Mouse (Mus musculus) lung, postnatal 4 days (tissue): ENCODE data around the gene Jade1.
A peak's percentile ranks its signal among the peaks of the same experiment; 100 is the strongest.

ENCODE experiments used
- DNase-seq, 2 experiments: peaks; one replicate each; pipeline ENCODE4 v3.0.0; 2021

The Jade1 gene

DNA sequence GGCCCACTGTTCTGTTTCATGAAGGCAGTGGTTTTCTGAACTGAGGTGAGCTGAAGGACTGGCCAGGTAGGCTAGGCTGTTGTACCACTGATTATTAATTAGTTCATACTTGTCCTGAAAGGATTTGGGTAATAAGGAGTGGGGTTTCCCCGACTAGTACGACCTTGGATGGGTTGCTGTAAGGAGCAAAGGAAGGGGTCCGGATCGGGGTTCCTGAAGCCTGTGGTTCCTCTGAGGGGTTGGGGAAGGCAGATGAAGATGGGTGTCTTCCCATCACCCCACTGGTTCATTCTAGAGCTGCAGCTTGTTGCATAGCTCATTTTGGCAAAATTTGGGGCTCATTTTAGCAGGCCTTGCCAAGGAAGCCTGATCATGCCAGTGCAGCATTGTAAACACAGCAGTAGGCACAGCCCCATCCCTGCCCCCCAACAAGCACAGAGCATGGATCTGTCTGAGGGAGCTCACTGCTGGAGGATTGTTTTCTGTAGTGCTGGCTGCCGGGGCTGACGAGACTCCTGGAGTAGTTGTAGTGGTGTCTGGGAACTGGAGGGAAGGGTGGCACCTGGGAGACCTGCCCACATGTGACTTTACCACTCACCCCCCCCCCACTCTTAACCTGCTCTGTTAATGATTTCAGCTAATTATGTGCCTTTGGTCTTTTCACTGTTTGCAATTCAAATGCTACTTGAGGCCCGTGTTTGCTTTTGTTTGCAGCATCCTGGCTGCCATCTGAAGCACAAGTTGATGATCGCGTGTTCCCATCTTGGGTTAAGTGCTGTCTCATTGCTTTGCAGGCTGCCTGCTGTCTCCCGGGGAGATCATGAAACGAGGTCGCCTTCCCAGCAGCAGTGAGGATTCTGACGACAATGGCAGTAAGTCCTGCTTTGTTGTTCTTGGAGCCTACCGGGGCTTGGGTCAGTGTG lies 25.1 kb downstream of the Jade1 start:
- no peak for DNase-seq

DNA sequence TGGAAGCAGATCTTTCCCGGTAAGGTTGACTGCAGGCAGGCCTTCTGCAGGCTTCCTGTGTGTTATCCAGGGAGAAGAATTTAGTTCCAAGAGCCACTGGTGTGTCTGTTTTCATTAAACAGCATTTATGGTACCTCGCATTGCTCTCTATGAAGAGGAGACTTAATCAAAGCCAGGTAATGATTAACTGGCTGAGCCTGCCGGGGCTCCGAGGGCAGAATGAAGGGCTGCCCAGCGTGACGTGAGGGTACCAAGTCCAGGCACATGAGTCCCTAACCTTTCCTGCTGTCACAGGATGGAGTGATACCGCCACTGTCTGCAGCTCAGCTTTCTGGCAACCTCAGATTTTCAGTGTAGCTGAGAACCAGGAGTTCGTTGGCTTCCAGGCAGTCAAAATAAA lies 25.9 kb downstream of the Jade1 start:
- no peak for DNase-seq

DNA sequence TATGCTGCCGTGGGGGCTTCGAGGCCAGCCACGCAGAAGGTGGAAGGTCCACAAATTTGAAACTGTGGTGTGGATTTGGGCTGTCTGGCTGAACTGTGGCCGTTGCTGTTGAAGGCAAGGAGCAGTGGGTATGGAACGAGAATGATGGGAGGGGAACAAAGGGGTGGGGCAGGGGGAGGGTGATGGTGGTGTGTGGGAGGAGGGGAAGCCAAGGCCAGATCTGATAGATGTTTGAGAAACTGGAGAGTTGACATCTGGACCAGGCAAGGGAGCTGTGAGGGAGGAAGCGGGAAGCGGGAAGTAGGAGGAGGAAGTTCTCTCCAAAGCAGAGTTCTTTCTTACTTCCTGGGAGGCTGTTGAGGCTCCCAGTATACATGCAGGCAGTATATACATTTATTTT lies 26.7 kb downstream of the Jade1 start:
- no peak for DNase-seq

DNA sequence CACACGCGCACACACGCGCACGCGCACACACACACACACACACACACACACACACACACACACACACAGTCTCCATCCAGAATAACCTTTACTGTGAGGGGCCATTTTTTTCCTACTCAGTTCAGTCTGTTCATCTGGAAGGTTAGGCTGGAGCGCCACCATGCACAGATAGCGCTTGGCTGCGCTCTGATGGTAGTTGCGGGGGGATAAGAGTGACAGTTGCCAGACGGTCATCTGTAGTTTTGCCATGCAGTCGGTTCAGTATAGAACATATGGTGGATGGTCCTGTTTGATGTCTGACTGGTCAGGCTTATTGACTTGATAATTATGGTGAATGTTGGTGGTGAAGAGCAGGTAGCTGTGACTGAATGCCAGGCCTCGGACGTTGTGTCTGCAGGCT lies 27.6 kb downstream of the Jade1 start:
- no peak for DNase-seq

DNA sequence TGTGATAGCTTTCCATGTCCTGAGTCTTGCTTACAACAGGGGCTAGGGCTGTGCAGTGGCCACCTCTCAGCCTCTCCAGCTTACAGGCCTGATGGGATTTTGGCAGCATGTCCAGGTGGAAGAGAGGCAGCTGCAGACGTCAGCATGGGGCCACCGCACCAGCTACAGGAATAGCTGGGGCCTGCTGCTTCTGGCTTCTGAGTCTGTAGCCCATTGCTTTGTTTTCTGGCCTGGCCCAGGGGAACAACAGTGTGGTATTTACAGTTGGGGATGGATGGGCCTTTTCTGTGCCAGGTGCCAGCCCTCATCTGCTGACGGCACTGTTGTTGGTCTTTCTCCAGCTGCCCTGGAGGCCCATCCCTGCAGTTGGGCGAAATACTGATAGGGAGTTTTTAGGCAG lies 28.1 kb downstream of the Jade1 start:
- no peak for DNase-seq

DNA sequence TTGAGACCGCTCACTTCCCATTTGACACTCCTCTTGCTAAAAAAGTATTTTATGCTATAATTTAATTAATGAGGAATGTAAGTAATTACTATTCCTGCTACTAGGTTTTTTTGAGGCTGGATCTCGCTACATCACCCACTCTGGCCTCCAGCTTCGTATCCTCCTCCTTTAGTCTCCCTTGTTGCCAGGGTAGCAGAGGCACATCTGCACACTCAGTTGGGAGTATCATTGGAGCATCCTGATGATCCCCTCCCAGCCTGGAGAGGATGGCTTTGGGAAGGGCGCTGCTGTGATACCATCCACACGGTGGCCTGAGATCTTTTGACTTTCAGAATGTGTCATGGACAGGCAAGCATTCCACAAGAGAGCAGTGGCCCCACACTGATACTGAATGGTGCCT lies 30.0 kb downstream of the Jade1 start:
- DNase-seq = no peak

DNA sequence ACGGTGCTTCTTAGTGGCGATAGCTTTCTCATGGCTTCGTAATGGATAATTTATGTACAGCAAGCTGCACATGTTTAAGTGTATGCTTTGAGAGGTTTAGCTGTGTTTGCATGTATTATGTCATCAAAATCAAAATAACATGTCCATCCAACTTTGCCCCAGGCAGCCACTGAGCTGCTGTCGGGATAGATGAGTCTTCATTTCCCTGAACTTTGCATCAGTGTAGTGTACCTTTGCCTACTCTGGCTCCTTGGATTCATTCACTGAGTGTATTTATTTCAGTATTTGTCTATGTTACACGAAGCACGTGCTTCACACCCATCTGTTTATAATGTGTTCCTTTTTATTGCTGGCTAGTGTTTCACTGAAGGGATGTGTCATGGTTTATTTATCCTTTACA lies 30.8 kb downstream of the Jade1 start:
- DNase-seq = no peak

DNA sequence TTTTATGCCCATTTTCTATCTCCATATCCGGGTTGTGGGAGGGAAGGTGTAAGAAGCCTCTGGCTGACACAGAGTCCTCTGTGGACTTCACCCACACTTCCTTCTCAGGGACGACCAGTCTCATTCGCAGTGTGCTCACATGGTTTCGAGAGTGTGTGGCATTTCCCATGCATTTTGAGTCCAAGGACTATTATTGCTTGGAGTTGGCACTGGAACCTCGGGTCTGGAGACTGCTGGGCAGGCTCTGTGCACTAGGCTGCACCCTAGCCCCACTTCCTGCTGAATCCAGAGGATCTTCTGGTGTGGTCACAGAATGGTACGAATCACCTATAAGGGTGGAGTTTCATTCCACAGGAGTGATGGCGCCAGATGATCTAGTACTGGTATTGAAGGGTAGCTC lies 31.4 kb downstream of the Jade1 start:
- DNase-seq = no peak

DNA sequence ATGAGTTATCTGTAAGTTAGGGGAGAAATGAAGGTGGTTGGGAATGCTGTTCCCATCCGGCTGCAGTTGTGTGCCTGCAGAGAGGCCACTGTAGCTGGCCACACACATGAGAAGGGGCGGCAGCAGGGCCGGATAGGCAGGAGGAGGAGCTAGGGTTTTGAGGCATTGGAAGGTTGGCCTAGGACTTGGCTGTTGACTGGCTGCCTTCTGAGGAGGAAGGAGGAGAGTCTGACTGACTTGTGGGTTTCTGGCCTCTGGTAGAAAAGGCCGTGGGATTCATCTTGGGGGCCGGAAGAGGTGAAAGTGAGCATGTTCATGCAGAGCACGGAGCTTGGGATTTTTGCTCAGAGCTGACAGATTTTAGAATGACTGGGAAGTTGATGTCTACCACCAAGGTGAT lies 32.1 kb downstream of the Jade1 start:
- DNase-seq = peak; percentile 51 to 62

DNA sequence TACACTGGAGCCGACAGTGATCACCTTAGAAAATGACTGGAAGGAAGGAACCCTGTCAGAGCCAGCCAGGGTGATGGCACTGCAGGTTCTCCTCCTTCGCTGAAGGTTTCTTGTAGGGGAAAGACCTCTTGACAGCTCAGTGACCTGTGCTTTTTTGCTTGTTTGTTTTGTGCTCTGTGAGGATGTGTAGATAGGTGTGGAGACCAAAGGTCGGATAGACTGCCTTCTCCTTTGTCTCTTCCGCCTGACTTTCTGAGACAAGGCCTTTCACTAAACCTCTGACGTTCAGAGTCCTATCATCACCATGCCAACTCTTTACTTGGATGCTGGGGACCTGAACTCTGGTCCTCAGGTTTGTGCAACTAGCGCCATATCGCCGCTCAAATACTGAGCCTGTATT lies 33.0 kb downstream of the Jade1 start:
- DNase-seq = no peak

DNA sequence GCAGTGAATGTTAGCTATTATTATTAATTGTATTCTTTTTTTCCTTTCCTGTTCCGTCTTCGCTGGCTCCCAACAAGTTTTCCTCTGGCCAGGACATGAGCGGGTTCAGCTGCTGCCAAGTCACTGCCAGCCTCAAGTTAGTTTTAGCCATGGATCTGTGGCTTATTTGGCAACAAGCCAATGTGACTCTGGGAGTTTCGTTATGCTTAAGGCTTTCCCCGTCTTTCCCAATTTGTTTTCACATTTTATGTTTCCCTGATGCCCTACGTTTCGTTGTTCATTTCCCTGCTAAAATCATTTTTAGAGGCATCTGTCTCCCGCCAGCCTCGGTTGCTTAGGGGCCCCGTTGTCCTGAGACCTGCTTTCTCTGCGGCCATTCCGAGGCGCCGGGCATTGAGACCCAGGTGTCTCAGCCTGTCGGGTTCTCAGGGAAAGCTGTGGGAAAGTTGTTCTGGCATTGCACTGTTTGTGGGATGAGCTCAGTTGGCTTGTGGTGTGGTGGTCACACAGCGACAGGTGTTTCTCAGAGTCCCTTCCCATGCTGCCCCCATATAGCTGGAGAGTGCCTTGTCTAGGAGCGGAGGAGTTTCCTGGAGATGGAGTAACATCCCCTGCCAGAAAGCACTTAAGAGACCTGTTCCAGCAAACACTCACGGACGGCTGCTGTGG lies 33.8 kb downstream of the Jade1 start:
- DNase-seq = no peak

DNA sequence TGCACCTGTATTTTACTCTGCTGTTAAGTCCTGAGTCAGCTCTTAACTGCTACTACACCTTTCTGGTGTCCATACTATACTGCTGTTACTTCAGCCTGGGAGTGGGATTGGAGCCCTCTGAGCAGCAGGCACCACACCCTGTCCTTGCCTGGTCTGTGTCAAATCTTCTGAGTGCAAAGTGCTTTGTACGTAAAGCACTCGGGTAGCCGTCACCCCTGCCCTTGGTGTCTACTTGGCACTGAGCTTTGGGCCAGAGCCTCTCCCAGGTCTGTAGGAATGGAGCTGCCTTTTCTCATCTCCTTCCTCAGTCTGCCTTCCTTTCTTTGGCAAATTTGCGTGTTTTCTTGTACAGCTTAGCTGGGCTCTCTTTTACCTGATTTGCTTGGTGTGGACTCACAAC lies 34.5 kb downstream of the Jade1 start:
- DNase-seq = no peak

DNA sequence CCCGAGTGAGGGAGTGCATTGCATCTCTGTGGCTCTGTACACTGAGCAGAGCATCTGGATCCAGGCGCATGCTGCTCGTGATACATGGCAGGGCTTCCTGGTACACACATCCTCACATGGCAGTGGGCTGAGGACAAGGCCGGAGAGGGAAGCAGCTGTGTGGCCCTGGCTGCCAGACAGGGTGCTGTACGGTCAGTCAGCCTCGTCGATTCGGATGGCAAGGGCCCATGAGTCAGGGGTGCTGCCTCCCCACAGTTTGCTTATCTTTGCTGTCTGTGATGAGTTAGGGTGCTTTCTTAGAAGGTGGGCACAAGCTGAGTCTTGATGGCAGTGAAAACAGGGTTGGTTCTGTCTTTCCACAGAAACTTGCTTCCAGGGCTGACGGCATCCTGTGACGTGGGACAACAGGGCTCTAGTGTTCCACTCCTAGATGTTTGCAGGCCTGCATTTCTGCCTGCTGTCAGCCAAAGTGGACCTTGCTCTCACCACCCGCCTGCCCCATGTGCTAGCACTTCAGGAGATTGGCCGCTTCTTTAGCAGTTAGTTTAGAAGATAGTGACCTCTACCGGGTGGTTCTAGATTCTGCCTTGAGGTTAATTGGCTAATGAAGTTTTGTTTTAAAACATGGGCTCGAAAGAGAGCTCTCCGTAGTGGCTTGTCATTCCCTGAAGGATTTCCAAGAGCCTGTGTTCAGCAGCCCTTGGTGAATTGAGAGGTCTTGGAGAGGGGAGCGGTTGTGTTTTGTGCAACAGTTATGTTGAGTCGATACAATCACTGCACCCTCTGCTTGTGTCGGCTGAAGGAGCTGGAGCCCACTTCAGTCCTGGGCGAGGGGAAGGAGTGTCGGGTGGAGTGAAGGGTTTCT lies 35.4 kb downstream of the Jade1 start:
- peak in 1 of 2 experiments; percentile 53 for DNase-seq

DNA sequence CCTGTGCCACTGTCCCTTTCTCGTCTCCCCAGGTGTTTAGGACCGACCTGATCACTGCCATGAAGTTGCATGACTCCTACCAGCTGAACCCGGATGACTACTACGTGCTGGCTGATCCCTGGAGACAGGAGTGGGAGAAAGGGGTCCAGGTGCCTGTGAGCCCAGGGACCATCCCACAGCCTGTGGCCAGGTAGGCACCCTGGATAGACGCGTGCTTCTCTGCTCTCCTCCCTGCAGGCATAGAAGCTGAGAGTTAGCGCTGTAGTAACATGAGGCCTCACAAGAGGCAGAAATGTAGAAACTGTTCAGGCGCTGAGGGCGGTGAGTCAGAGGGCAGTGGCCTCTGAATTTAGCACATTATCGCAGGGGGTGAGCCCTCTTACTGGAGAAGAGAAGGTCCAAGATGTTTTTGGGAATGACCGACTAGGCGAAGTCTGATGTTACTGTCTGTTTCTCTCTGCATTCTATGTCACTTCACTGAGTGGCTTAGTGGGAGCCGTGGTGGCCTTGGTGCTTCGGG lies 36.2 kb downstream of the Jade1 start:
- DNase-seq = no peak

DNA sequence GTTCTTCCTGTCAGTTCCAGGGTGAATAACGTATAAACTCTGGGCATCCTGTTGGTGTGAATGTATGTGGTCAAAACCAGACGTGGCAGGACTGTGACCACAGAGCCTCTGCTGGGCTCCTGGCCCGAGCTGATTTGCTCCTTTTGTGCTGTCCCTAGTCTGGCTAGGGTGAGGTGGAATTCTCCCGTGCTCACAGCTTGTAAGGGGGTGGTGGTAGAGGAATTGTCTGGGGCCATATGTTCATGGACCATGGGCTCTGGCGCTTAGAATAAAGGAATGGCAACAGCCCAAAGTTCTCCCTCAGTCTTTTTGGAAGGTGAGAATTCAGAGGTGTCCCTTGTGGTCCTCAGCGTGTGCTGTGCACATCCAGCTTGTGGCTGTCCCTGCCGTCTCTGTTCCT lies 37.3 kb downstream of the Jade1 start:
- DNase-seq = no peak

DNA sequence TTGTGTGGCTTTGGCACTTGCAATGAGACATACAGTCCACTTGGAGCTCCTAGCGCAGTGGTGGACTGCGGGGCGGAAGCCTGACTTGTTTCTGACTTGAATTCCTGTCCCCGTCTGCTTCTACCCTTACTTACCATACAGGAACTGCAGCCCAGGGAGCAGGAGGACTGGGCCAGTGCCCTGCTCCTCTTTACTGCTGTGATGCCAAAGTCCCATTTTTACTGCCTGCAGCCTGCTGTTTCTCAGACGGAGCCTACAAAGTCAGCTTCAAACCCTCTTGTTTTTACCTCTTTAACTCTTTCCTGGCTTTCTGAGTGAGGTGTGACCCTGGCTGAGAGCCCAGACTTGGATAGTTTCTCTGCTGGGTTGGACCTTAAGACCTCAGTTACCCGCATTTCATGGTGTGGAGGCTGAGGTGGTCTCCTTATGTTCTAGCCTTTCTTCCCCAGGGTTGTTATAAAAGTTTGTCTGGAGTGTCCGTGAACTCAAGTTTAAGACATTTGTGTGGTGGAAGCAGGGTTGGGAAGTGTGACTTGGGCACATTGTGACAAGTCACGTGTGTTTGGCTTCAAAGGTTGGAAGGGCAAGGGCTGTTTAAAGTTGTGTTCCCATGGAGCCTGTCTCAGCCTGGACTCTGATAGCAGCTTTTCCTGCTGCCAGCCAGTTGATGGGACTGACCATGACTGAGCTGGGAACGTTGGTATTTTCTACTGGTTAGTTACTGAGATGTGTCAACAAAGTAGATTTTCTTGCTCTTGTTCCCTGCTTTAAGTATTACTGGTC lies 38.8 kb downstream of the Jade1 start:
- no peak for DNase-seq

DNA sequence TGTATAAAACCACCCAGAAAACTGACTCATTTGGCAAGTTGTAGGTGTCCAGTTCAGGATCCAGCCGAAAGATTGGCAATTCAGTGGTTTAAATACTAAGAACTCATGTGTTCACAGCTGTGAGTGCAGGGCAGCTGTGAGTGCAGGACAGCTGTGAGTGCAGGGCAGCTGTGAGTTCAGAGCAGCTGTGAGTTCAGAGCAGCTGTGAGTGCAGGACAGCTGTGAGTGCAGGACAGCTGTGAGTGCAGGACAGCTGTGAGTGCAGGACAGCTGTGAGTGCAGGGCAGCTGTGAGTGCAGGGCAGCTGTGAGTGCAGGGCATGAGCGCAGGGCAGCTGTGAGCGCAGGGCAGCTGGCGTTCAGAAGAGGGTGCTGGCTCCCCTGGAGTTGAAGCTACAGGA lies 39.5 kb downstream of the Jade1 start:
- no peak for DNase-seq

DNA sequence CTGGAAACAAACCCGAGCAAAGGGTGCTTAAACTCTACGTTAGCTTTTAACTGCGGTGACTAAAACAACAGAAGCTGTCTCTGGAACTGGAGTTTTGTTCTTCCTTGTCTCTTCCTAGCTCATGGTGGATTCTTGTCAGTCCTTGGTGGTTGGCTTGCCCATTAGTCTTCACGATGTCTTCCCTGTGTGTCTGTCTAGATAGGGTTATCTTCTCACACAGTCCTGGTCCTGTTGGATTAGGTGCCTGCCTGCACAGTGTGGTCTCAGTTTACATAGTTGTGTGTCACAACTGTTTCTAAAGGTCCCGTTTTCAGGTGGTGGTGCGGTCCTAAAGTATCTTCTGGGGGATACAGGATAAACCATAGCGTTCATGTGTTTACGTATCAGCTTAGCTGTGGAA lies 41.5 kb downstream of the Jade1 start:
- no peak for DNase-seq

DNA sequence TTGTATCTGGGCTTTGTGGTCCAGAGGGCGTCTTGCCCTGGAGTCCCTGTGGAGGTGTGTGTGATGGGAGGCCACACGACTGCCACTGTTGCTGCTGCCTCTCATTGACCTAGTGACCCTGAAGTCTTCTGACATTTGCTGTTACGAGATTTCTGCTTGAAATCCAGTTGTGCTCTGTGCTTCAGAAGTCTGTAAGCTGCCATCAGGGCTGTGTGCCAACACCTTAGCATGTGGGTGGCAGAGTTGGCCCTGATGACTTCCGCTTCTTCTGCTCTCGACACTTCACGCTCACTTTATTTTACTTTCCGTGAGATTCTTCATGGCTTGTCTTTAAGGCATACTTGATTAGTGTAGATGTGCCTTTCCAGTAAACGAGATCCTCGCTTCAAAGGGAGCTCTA lies 42.9 kb downstream of the Jade1 start:
- no peak for DNase-seq

DNA sequence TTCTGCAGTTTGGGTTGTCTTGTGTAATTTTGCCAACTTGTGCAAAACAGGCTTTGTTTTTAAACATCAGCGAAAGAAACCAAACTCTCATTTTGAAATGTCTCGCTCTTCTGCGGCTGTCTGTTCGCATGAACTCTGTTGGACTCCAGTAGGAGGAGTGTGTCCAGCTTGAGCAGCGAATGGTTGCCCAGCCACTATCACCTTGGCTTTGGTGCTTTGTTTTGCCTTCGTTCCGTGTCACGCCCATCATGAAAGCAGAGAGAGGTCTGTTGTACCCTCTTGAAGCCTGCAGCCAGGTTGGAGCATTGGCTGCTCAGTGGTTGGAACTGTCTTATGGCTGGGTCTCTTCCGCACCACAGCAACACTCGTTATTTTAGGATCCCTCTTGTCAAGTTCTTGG lies 43.7 kb downstream of the Jade1 start:
- no peak for DNase-seq

DNA sequence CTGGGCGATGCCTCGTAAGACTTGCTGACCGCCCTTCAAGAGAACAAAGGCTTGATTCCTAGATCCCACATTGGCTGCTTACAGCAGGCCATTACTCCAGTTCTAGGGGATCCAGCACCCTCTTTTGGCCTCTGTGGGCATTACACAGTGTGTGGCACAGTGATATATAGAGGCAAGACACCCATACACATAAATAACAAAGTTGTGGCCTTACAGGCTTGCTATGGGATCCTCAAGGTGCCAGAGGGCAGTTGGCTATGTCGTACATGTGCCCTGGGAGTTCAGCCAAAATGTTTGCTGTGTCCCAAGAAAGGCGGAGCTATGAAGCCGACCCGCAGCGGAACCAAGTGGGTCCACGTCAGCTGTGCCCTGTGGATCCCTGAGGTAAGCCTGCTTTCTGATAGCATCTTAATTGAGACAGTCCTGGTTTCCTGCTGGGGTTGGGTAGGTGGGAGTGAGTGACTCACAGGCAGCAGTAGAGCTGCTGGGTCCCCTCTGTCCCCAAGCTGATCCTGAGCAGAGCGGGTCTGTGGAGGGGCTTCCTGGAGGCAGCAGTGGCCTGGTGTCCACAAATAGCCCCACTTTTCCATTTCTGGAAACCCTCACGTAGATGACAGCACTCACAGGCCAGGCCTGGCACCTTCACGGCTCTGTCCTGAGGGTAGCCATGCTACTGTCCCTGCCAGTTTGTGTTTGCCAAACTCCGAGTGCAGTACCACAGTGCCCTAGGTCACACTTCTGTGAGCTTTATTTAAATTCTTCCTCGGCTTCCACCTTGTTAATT lies 44.5 kb downstream of the Jade1 start:
- peak in 1 of 2 experiments; percentile 61 for DNase-seq
